Mouse (Mus musculus) C2C12 (cell line): ENCODE data around the gene Vasn. TPM values are rescaled to one million over a fixed set of nuclear protein-coding genes. Genes with fewer than 3 reads are reported as not detected.

Source experiments
- H3K27me3 ChIP-seq: one replicate; pipeline ENCODE4 v1.6.1; 2011; ENCODE audit not compliant: control insufficient read depth, insufficient read depth, insufficient read length
- H3K36me3 ChIP-seq: one replicate; pipeline ENCODE4 v1.6.1; 2011; ENCODE audit not compliant: control insufficient read depth, insufficient read depth
- H3K4me3 ChIP-seq: one replicate; pipeline ENCODE4 v1.5.1; 2011; ENCODE audit warnings: mild to moderate bottlenecking, control low read depth; ENCODE audit not compliant: poor library complexity, insufficient read depth, severe bottlenecking
- H3K79me2 ChIP-seq: one replicate; pipeline ENCODE4 v1.6.1; 2011; ENCODE audit not compliant: control insufficient read depth, insufficient read depth
- H3K79me3 ChIP-seq: one replicate; pipeline ENCODE4 v1.6.1; 2011; ENCODE audit warnings: low read depth, control low read depth
- H3ac ChIP-seq: one replicate; pipeline ENCODE3; 2011; ENCODE audit warnings: low read depth; ENCODE audit not compliant: control insufficient read depth, insufficient read length
- CEBPB ChIP-seq: IDR thresholded peaks from one replicate; pipeline ENCODE4 v1.6.1; 2011; ENCODE audit warnings: low read depth, mild to moderate bottlenecking, control low read depth, moderate library complexity
- CTCF ChIP-seq: IDR thresholded peaks from one replicate; pipeline ENCODE4 v1.5.1; 2011; ENCODE audit not compliant: control insufficient read depth, insufficient read depth, insufficient read length
- FOSL1 ChIP-seq: IDR thresholded peaks from one replicate; pipeline ENCODE4 v1.8.0; 2011; ENCODE audit warnings: mild to moderate bottlenecking, low read length; ENCODE audit not compliant: poor library complexity, insufficient read depth, severe bottlenecking
- MAX ChIP-seq: IDR thresholded peaks from one replicate; pipeline ENCODE4 v1.6.1; 2011; ENCODE audit warnings: mild to moderate bottlenecking, control low read depth
- MYOD1 ChIP-seq: IDR thresholded peaks from one replicate; pipeline ENCODE4 v1.6.1; 2011; ENCODE audit warnings: low read depth; ENCODE audit not compliant: control insufficient read depth, insufficient read length
- MYOG ChIP-seq: IDR thresholded peaks from one replicate; pipeline ENCODE4 v1.6.1; 2011; ENCODE audit not compliant: control insufficient read depth, insufficient read length; ENCODE audit errors: extremely low read depth
- USF1 ChIP-seq: IDR thresholded peaks from one replicate; pipeline ENCODE4 v1.6.1; 2011; ENCODE audit warnings: low read depth, mild to moderate bottlenecking, control low read depth, moderate library complexity
- polyA plus RNA-seq: library from polyadenylated mRNA; unstranded; fragments of >200 nt; fragmentation: generic; extraction: Trizol; gene quantifications from one replicate; pipeline ENCODE4 v1.2.1, GENCODE M21; 2012; ENCODE audit warnings: missing spikeins

Gene Vasn
- polyA plus RNA-seq, 1 experiment: 49.6 TPM

GRCm38 (mm10) chr16:4611193-4611592 is 28.5 kb upstream of the Vasn start:
- H3K4me3 ChIP-seq: no peak overlapping the region
- H3K36me3 ChIP-seq: peaks cover 69% of the 10 kb centered on the region
- no peak overlapping the region for H3ac ChIP-seq
- no peaks in the 10 kb centered on the region for H3K27me3 ChIP-seq
- TF ChIP-seq USF1 (no peak), MYOG (no peak), FOSL1 (no peak), MAX (no peak), CEBPB (no peak), CTCF (no peak), MYOD1 (no peak)
- H3K79me3 ChIP-seq: peaks cover 26% of the 10 kb centered on the region
- H3K79me2 ChIP-seq: peaks cover 41% of the 10 kb centered on the region

DNA sequence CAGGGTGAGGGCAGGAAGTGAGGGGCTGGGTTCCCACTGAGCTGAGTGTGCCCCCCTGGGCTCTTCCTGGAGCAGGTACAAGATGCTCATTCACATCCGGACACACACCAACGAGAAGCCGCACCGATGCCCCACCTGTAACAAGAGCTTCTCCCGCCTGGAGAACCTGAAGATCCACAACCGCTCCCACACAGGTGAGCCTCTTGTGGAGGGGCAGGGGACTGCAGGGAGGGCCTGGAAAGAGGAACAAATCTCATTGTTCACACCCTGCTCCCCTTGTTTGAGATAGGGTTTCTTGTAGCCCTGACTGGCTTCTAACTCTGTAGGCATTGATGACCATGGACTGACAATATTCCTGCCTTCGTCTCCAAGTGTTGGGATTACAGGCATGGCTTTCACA is 28.1 kb upstream of the Vasn start:
- Histone ChIP-seq H3K36me3 (peaks cover 74% of the 10 kb centered on the region), H3K79me2 (peaks cover 36% of the 10 kb centered on the region), H3K79me3 (peaks cover 22% of the 10 kb centered on the region), H3K4me3 (no peak overlapping the region), H3ac (no peak overlapping the region), H3K27me3 (no peaks in the 10 kb centered on the region)
- TF ChIP-seq MAX: no peak
- no peak for TF ChIP-seq CTCF
- TF ChIP-seq CEBPB: no peak
- no peak for TF ChIP-seq FOSL1
- no peak for TF ChIP-seq USF1
- no peak for TF ChIP-seq MYOD1
- no peak for TF ChIP-seq MYOG

DNA sequence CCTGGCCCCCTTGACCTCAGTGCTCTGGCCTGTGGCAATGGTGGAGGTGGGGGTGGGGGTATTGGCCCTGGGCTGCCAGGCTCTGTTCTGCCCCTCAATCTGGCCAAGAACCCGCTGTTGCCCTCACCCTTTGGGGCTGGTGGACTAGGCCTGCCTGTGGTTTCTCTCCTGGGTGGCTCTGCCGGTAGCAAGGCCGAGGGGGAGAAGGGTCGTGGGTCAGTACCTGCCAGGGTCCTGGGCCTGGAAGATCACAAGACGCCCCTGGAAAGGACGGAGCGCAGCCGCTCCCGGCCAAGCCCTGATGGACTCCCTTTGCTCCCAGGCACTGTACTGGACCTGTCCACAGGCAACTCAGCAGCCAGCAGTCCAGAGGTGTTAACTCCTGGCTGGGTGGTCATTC is 26.0 kb upstream of the Vasn start:
- no peak overlapping the region for H3K4me3 ChIP-seq
- peaks cover 6% of the 10 kb centered on the region for H3K79me3 ChIP-seq
- peaks cover 26% of the 10 kb centered on the region for H3K79me2 ChIP-seq
- H3K36me3 ChIP-seq: peaks cover 87% of the 10 kb centered on the region
- no peak overlapping the region for H3ac ChIP-seq
- H3K27me3 ChIP-seq: no peaks in the 10 kb centered on the region
- TF ChIP-seq MYOG (no peak), FOSL1 (no peak), CEBPB (no peak), CTCF (no peak), USF1 (no peak), MYOD1 (no peak), MAX (no peak)

GRCm38 (mm10) chr16:4614639-4615038 is 25.1 kb upstream of the Vasn start:
- Histone ChIP-seq H3K79me3 (peaks cover 5% of the 10 kb centered on the region), H3ac (no peak overlapping the region), H3K36me3 (peaks cover 81% of the 10 kb centered on the region), H3K79me2 (peaks cover 25% of the 10 kb centered on the region), H3K4me3 (no peak overlapping the region), H3K27me3 (no peaks in the 10 kb centered on the region)
- TF ChIP-seq MAX: no peak
- TF ChIP-seq MYOD1: no peak
- TF ChIP-seq CEBPB: no peak
- TF ChIP-seq CTCF: no peak
- no peak for TF ChIP-seq USF1

DNA sequence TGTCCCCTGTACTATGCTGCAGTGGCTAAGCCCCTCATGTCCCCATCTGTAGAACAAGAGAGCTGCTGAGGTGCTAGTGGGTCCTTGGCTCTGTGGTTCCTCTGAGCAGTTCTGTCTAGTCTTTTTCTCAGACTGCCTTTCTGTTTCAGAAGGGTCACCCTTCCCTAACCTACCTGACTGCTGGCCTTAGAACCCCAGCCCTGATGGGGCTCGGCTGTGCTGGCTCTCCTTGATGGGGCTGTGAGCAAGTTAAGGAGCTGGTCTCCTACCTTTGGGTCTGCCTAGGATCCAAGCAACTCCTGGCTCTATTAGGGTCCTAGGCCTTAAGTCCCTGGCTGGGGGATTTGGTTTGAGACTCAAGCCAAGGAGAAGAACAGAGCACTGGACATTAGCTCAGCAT is 24.4 kb upstream of the Vasn start:
- H3K79me3 ChIP-seq: peaks cover 5% of the 10 kb centered on the region
- peaks cover 25% of the 10 kb centered on the region for H3K79me2 ChIP-seq
- no peak for TF ChIP-seq MYOG
- TF ChIP-seq USF1: no peak
- TF ChIP-seq MYOD1: no peak
- H3K36me3 ChIP-seq: peaks cover 77% of the 10 kb centered on the region
- no peak overlapping the region for H3K4me3 ChIP-seq
- H3ac ChIP-seq: no peak overlapping the region
- no peaks in the 10 kb centered on the region for H3K27me3 ChIP-seq

GRCm38 (mm10) chr16:4616829-4617228 is 22.9 kb upstream of the Vasn start:
- Histone ChIP-seq H3K4me3 (no peak overlapping the region), H3K36me3 (peaks cover 63% of the 10 kb centered on the region), H3K27me3 (no peaks in the 10 kb centered on the region), H3K79me2 (peaks cover 40% of the 10 kb centered on the region), H3K79me3 (peaks cover 15% of the 10 kb centered on the region), H3ac (no peak overlapping the region)
- TF ChIP-seq FOSL1 (no peak), CEBPB (no peak), MYOG (no peak), MAX (no peak), USF1 (no peak), MYOD1 (peak; percentile 31)
